Mouse (Mus musculus) midbrain, embryonic 16.5 days (tissue): Measurements from ENCODE around the gene Palld. TPM values are rescaled to one million over a fixed set of nuclear protein-coding genes. Genes with fewer than 3 reads are reported as not detected.

ENCODE experiments used
- ATAC-seq: fragments of 200-750 bp; cut with Nextera tagmentation; 2 replicates; pipeline ENCODE4 v1.8.0; 2017; ENCODE audit warnings: moderate TSS enrichment
- H3K27ac ChIP-seq: fragments of 300-500 bp; sonication (generic); 2 replicates; pipeline ENCODE4 v1.5.1; 2014; ENCODE audit warnings: mild to moderate bottlenecking, low read length, mixed read lengths
- H3K27me3 ChIP-seq: fragments of 300-500 bp; sonication (generic); 2 replicates; pipeline ENCODE4 v1.6.1; 2014; ENCODE audit warnings: low read depth, low read length, mixed read lengths; ENCODE audit not compliant: control insufficient read depth, insufficient read depth
- H3K36me3 ChIP-seq: fragments of 300-500 bp; sonication (generic); 2 replicates; pipeline ENCODE4 v1.6.1; 2014; ENCODE audit warnings: mild to moderate bottlenecking, low read length, moderate library complexity, mixed read lengths; ENCODE audit not compliant: control insufficient read depth, insufficient read depth
- H3K4me1 ChIP-seq: fragments of 300-500 bp; sonication (generic); 2 replicates; pipeline ENCODE4 v1.6.1; 2014; ENCODE audit warnings: mild to moderate bottlenecking, low read length, mixed read lengths; ENCODE audit not compliant: control insufficient read depth, insufficient read depth
- H3K4me2 ChIP-seq: fragments of 300-500 bp; sonication (generic); 2 replicates; pipeline ENCODE4 v1.6.1; 2014; ENCODE audit warnings: mild to moderate bottlenecking, low read length, mixed read lengths
- H3K4me3 ChIP-seq: fragments of 300-500 bp; sonication (generic); 2 replicates; pipeline ENCODE4 v1.5.1; 2014; ENCODE audit warnings: low read depth, mild to moderate bottlenecking, low read length, moderate library complexity, mixed read lengths
- H3K9ac ChIP-seq: fragments of 300-500 bp; sonication (generic); 2 replicates; pipeline ENCODE4 v1.6.1; 2014; ENCODE audit warnings: low read depth, low read length, mixed read lengths
- H3K9me3 ChIP-seq: fragments of 300-500 bp; sonication (generic); replicated peaks from 2 replicates; pipeline ENCODE4 v1.6.1; 2014; ENCODE audit warnings: mild to moderate bottlenecking, low read length, mixed read lengths; ENCODE audit not compliant: control insufficient read depth, poor library complexity, severe bottlenecking
- WGBS: fragments of 180-500 bp; shearing (Covaris S2); extraction: QIAGEN DNeasy Blood & Tissue Kit; methylation state at CpG from one replicate; pipeline ENCODE4 v1.1.7; 2014; 5-methylcytosine and 5-hydroxymethylcytosine counted together
- polyA plus RNA-seq: library from polyadenylated mRNA; unstranded; fragments of >200 nt; fragmentation: Nextera tagmentation; extraction: Ambion mirVana; gene quantifications from 2 replicates; pipeline ENCODE4 v1.2.1, GENCODE M21; 2015

Palld gene
- polyA plus RNA-seq, 1 experiment from 2014 or later: 15.4 TPM

DNA sequence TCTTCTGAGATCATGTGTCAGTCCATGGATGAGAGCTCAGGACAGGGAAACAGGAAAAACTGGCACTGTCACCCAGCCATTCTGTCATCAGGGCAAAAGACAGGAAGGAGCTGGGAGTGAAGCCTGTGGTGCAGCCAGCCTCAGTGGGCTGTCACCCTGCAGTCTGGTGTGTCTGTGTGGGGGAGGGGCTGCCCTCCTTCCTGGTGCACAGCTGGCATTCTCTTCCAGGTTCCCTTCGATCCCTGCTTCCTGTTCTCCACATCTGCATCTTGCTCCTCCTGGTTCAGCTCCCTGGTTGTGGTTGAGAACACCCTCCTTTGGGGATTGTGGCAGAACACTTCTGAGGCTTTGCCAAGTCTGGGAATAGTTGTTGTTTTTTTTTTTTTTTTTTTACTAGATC lies 207.1 kb downstream of the Palld start:
- Histone ChIP-seq H3K27ac (no peak overlapping the region), H3K27me3 (no peaks in the 10 kb centered on the region), H3K9me3 (no peaks in the 10 kb centered on the region), H3K36me3 (no peaks in the 10 kb centered on the region), H3K9ac (no peak overlapping the region), H3K4me1 (no peaks in the 10 kb centered on the region), H3K4me3 (no peak overlapping the region), H3K4me2 (no peak overlapping the region)
- WGBS: 40% methylated on average over 1 of the region's 1 CpGs
- ATAC-seq: no peak

DNA sequence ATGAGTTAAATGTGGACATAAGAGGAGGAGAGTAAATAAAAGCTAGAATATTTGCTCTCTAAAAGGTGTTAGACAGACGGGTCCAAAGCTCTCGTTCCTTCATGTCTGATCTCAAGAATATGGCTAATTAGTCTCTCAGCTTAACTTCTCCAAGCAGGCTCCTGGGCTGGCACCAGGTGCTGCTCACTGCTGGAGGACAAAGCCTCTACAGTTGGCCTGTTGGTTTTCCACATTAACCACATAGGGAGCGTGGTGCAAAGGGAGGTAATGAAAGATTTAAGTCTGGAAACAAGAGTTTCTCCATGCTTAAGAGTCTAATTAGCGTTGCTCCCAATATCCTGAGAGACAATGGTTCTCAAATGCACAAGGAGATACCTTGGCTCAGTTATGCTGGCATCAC lies 209.6 kb downstream of the Palld start:
- Histone ChIP-seq H3K27me3 (no peaks in the 10 kb centered on the region), H3K36me3 (no peaks in the 10 kb centered on the region), H3K4me2 (no peak overlapping the region), H3K9ac (no peak overlapping the region), H3K27ac (no peak overlapping the region), H3K4me1 (no peaks in the 10 kb centered on the region), H3K9me3 (no peaks in the 10 kb centered on the region), H3K4me3 (no peak overlapping the region)
- 44% methylated on average over 4 of the region's 4 CpGs for WGBS
- no peak for ATAC-seq

DNA sequence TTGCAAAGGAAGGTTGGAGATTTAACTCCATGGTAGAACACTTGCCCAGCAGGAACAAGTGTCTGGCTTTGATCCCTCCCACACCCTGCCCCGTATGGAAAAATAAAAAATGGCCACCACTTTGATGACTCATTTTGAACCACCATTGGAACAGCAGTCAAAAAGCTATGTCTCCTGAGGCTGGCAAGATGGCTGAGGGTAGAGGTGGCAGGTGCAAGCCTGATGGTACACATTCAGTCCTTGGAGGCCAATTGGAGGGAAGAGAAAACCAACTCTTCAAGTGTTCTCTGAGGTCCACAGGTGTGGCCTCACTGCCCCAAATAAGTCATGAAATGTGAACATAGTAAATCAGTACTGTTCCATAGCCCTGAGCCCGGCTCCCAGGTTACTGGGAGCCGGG lies 210.4 kb downstream of the Palld start:
- WGBS: 92% methylated on average over 3 of the region's 3 CpGs

DNA sequence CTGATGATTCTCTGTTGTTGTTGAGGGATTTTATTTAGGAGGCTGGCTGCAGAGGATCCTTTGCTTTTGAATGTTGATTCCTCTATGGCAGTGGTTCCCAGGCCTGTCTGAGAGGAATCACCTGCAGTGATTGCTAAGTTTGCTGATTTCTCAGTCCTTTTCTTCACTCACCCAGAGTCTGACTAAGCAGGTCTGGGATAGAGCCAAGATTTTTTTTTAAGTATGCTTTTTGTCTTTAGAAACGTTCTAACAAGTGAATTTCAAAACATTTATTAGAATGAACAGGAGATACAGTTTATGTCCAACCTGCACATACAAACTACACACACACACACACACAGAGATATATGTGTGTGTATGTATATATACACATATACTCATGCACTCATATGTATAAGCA lies 211.1 kb downstream of the Palld start:
- Histone ChIP-seq H3K27me3 (no peaks in the 10 kb centered on the region), H3K9me3 (no peaks in the 10 kb centered on the region), H3K4me2 (no peak overlapping the region), H3K4me3 (no peak overlapping the region), H3K9ac (no peak overlapping the region), H3K4me1 (no peaks in the 10 kb centered on the region), H3K36me3 (no peaks in the 10 kb centered on the region), H3K27ac (no peak overlapping the region)
- no peak for ATAC-seq
- 33% methylated on average over 1 of the region's 1 CpGs for WGBS

More for the DNA sequence above, 210.4 kb downstream of the Palld start:
- no peak overlapping the region for H3K27ac ChIP-seq
- no peak overlapping the region for H3K4me3 ChIP-seq
- ATAC-seq: no peak
- H3K36me3 ChIP-seq: no peaks in the 10 kb centered on the region
- no peaks in the 10 kb centered on the region for H3K9me3 ChIP-seq
- no peaks in the 10 kb centered on the region for H3K4me1 ChIP-seq
- no peak overlapping the region for H3K4me2 ChIP-seq
- H3K27me3 ChIP-seq: no peaks in the 10 kb centered on the region
- no peak overlapping the region for H3K9ac ChIP-seq

DNA sequence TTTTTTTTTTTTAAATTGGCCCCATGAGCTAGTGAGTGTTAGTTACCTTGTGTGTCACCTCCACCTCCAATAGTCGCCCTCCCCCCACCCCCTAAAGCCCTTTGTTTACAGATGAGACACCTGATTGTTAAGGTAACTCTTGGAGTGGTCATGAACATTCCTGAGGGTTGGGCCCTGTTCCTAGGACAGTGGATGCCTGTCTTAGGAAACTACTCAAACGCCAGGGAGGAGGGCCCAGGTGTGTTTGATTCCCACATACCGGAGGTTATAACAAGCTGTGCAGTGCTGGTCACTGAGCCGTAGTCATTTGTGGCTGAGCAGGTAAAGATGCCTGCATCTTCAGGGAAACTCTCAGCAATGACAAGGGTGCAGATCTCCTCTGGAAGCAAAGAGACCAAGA lies 215.4 kb downstream of the Palld start:
- ATAC-seq: no peak
- Histone ChIP-seq H3K4me1 (no peaks in the 10 kb centered on the region), H3K9ac (no peak overlapping the region), H3K27ac (no peak overlapping the region), H3K4me2 (no peak overlapping the region), H3K9me3 (no peaks in the 10 kb centered on the region), H3K36me3 (no peaks in the 10 kb centered on the region), H3K4me3 (no peak overlapping the region), H3K27me3 (no peaks in the 10 kb centered on the region)
- 93% methylated on average over 4 of the region's 4 CpGs for WGBS

DNA sequence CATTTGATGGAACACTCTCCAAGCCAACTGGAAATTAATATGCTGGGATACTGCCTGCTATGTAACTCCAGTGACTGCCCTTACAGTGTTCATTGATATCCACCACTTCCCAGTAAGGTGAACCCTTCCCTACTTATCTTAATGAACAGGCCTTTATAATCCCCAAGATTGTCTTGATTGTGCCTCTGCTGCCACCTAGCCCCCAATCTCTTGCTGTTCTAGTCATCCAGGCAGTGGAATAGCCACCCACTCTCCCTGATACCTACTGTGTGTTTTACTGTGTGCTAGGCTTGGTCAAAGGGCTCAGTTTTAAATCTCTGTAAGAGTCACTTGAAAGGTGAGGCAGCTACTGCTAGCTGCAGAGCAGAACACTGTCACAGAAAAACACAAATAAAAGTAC lies 216.2 kb downstream of the Palld start:
- Histone ChIP-seq H3K36me3 (no peaks in the 10 kb centered on the region), H3K4me2 (no peak overlapping the region), H3K9ac (no peak overlapping the region), H3K27ac (no peak overlapping the region), H3K4me1 (no peaks in the 10 kb centered on the region), H3K27me3 (no peaks in the 10 kb centered on the region), H3K9me3 (no peaks in the 10 kb centered on the region), H3K4me3 (no peak overlapping the region)
- no peak for ATAC-seq

DNA sequence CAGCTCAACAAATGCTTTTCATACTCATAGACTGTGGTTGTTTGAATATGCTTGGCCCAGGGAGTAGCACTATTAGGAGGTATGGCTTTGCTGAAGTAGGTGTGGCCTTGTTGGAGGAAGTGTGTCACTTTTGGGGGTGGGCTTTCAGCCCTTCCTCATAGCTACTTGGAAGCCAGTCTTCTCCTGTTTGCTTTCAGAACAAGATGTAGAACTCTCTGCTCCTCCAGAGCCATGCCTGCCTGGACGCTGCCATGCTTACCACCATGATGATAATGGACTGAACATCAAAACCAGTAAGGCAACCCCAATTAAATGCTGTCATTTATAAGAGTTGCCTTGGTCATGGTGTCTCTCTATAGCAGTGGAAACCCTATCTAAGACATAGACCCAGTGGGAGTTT lies 217.2 kb downstream of the Palld start:
- WGBS: 100% methylated on average over 1 of the region's 1 CpGs
- Histone ChIP-seq H3K27ac (no peak overlapping the region), H3K4me1 (no peaks in the 10 kb centered on the region), H3K4me2 (no peak overlapping the region), H3K4me3 (no peak overlapping the region), H3K36me3 (no peaks in the 10 kb centered on the region), H3K27me3 (no peaks in the 10 kb centered on the region), H3K9me3 (no peaks in the 10 kb centered on the region), H3K9ac (no peak overlapping the region)
- ATAC-seq: no peak

DNA sequence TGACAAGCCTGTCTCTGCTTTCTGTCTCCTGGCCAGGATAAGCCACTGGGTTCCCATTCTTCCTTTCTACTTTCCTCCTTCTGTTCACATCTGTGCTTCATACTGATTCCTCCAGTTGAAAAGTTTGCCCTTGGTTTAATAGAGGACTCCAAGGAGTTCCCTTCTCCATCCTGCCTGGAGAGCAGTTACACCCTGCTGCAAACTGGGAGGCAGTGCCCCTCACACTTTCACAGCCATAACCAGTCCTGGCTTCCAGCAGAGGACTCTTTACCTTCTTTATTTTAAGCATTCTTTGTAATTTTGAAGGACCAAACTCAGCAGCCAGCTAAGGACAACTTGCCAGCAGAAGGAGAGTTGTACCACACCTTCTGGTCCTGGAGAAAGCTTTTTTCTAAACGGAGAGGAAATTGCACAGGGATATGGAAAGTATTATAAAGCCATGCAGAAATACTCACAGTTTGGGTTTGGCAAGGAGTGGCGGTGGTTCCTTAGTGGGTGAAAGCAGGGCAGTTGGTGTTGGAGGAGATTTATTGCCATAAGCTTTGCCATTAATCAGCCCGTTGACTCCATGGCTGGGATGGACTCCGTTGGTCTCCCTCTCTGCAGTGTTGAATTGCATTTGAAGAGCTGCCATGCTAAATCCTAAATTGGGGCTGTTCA lies 218.1 kb downstream of the Palld start:
- Histone ChIP-seq H3K4me1 (no peaks in the 10 kb centered on the region), H3K4me2 (no peak overlapping the region), H3K4me3 (no peak overlapping the region), H3K9me3 (no peaks in the 10 kb centered on the region), H3K27me3 (no peaks in the 10 kb centered on the region), H3K36me3 (no peaks in the 10 kb centered on the region), H3K9ac (no peak overlapping the region), H3K27ac (no peak overlapping the region)
- 93% methylated on average over 4 of the region's 4 CpGs for WGBS
- ATAC-seq: no peak

DNA sequence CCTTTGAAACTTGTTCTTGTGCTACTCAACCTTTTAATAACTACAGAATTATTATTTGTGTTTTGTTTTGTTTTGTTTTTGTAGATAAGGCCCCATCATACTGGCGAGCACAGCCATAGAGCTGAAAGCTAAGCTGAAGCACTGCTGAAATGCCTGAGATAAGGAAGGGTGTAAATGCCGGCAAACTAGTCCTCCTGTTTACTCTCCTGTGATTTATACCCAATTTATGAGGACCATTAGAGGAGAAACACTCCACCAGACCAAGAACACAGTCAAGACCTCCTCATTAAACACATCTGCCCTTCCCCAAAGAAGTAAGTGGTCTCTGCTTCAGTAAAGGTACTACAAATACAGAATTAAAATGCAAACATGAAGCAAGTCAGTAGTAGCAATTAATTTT lies 219.6 kb downstream of the Palld start:
- no peaks in the 10 kb centered on the region for H3K36me3 ChIP-seq
- H3K4me2 ChIP-seq: no peak overlapping the region
- no peaks in the 10 kb centered on the region for H3K27me3 ChIP-seq
- no peak for ATAC-seq
- H3K4me3 ChIP-seq: no peak overlapping the region
- H3K4me1 ChIP-seq: no peaks in the 10 kb centered on the region
- H3K9ac ChIP-seq: no peak overlapping the region
- 88% methylated on average over 2 of the region's 2 CpGs for WGBS
- no peaks in the 10 kb centered on the region for H3K9me3 ChIP-seq
- H3K27ac ChIP-seq: no peak overlapping the region
